Mouse (Mus musculus) spleen, postnatal 4 days (tissue): Measurements from ENCODE around the gene Ptpra.
A peak's percentile ranks its signal among the peaks of the same experiment; 100 is the strongest.

Experiments
- DNase-seq, 2 experiments: peaks; one replicate each; pipeline ENCODE4 v3.0.0; 2022; ENCODE audit warnings: low spot score in 2 of 2

Gene Ptpra

DNA sequence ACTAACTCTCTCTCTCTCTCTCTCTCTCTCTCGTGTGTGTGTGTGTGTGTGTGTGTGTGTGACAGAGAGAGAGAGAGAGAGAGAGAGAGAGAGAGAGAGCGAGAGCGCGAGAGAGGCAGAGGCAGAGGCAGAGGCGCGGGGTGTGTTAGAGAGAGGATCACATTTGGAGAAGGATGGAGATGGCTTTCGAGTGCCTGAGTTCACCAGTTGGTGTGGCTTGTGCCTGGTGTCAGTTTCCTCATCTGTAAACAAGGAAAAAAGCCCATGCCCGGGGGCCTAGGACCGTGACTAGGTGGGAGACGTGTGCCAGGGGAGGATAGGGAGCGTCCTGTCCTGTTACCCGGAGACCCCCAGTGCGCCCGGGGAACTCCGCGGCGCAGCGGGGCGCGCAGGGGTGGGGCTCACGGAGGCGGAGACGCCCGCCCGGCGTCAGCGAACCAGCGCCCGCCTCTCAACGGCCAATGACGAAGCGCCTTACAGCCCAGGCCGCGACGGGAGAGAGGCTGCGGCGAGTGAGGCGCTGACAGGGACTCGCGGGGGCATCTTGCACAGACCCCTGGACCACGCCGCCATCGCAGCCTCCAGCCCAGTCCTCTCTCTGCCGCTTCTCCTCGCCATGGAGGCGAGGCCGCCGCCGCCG is at the start of gene Ptpra:
Gene Ptpra, plus strand, starts transcription at position 485 of the 640 bp plus-strand sequence.
- peak; percentile 91 to 96 for DNase-seq

GRCm38 (mm10) chr2:130401891-130402290 is 48.2 kb upstream of the Ptpra start:
- no peak for DNase-seq

DNA sequence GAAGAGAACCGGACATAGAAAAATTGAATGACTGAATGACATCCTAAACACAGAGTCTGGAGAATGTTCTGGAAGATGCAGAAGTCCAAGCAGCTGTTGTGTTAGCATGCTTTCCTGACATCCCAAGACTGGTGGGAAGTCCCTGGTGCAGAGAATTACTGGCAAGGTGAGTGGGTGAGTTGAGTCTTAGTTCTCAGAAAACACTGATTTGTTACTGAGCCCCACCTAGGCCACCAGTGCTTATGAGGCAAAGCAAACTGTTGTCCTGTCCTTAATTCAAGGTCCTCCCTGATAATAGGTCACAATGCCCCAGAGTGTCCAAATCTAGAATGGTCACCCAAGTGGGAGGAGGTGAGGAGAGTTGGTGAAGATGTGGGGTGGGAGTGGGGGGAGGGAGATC is 45.1 kb upstream of the Ptpra start, which contains the start of the genes Gm28372 and 1700020A23Rik:
Gene Gm28372, plus strand, starts transcription at position 301 of the 400 bp plus-strand sequence.
Gene 1700020A23Rik, plus strand, starts transcription at position 321 of the 400 bp plus-strand sequence.
- DNase-seq = no peak

DNA sequence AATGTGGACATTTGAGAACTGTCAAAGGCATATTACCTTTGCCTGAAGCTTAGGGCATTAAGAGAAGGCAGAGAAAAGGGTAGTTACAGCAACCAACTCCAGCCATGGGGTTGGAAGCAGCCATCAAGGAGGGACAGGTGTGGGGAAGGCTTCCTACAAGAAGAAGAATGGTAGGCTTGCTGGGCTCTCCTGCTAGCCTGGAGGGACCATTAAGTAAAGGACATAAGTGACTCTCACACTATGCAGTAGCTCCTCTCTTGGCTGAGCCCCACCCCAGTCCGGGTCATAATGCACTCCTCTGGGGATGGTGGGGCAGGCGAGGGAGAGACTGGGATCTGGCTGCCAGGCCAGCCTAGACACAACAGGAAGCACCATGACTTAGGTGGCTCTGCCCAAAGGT is 43.9 kb upstream of the Ptpra start, which contains the start of gene Tmem239:
Gene Tmem239, plus strand, starts transcription at position 301 of the 400 bp plus-strand sequence.
- no peak for DNase-seq

GRCm38 (mm10) chr2:130408194-130408593 is 41.9 kb upstream of the Ptpra start:
- DNase-seq = no peak

- DNase-seq = peak; percentile 64 to 90
Measured at GRCm38 (mm10) chr2:130411558-130412495, 38.3 kb upstream of the Ptpra start.

GRCm38 (mm10) chr2:130412775-130413174 is 37.3 kb upstream of the Ptpra start:
- no peak for DNase-seq

GRCm38 (mm10) chr2:130414094-130414856 is 35.8 kb upstream of the Ptpra start:
- no peak for DNase-seq

DNA sequence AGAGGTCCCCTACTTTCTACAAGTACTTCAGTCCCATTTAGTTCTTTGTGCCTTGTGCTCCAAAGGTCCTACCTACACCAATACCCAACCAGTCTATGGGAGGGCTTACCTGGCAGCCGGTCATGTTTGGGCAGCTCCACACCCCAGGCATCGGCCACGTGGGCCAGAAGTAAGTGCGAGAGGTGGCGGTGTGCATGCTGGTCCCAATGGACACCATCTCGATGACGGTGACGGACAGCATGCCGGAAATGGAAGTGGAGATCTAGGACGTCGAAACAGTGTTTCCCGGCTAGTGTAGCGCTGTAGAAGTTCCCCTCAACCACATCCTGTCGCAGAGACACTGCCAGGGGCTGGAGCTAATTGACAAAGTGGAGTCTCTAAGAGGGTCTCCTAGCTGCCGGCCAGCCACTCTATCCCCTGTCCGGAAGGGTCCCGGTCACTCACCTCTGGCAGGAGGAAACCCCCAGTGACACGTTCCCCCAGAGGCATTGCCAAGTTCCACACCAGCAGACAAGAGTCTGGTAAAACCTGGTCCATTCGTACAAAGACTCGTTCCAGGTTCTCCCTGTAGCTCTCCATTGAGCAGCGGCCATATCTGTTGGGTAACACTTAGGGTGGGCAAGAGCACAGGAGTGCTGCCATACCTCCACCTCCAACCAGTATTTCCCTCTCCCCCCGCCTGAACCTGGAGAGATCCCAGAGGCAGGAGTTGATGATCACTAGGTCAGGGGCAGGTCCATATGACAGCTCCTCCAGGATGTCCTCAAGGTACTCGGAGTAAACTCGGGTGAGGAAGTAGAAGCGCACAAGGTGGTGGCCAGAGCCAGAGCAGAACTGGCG is 28.1 kb upstream of the Ptpra start:
- no peak for DNase-seq

- peak; percentile 76 to 89 for DNase-seq
Measured at GRCm38 (mm10) chr2:130423397-130424125, 26.5 kb upstream of the Ptpra start.

- peak; percentile 89 to 94 for DNase-seq
Measured at GRCm38 (mm10) chr2:130424126-130424853, 25.8 kb upstream of the Ptpra start, which contains the start of the genes Vps16 and Pced1a. Gene Vps16, plus strand, starts transcription at chr2:130424339. Gene Pced1a, minus strand, starts transcription at chr2:130424701.

DNA sequence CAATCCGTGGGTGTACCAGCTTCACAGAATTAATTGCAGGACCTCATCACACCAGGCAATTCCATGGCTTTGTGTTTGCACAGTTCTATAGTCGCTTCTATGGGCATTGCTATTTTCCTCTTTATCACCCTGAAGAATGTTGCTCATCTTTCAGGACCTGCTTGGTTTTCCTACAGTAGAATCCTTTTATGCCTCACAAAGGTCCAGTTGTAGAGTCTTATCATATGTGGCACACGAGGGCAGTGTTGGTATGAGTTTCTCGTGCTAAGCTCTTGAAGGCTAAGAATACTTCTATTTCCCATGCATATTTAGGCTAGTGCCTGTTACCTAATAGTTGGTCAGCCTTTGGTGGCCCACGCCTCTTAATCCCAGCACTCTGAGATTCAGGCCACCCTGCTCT is 25.0 kb upstream of the Ptpra start:
- no peak for DNase-seq

- no peak for DNase-seq
Measured at GRCm38 (mm10) chr2:130429851-130430250, 20.2 kb upstream of the Ptpra start.

DNA sequence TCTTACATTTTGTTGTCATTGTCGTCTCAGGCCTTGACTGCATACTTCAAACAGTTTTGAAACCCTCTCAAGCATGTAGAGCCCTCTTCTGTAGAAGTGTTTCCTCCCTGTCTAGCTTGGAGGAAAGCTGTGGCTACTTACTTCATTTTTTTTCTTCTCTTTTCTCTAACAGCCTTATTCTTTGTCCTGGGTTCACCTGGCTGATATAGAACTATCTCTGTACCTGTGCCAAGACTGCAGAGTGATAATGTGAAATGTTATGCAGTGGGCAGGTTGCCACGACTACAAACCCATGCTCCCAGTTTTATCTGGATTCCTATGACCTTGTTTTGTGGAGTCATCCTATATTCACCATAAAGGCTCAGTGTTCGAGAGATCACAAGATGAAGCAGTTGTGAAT is 19.6 kb upstream of the Ptpra start:
- no peak for DNase-seq

GRCm38 (mm10) chr2:130432157-130432556 is 17.9 kb upstream of the Ptpra start:
- no peak for DNase-seq

DNA sequence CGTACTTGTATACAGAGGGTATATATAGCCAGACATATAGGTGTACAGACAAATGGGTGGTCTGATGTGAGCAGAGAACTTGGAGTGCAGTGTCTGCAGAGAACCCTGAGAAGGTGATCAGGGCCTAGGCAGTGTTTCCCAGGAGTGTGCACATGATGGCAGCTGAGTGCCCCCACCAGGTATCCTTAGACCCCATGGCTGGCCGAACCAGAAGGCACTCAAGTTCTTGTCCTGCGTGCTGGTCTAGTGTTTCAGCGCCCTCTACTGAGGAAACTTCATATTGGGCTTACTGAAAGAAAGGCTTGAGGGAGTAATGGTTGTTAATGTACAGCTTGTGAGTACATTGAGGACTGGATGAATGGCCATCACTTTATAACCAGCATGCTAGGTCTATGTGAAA is 16.9 kb upstream of the Ptpra start:
- peak in 1 of 2 experiments; percentile 51 for DNase-seq

- no peak for DNase-seq
Measured at GRCm38 (mm10) chr2:130436769-130437168, 13.3 kb upstream of the Ptpra start.

DNA sequence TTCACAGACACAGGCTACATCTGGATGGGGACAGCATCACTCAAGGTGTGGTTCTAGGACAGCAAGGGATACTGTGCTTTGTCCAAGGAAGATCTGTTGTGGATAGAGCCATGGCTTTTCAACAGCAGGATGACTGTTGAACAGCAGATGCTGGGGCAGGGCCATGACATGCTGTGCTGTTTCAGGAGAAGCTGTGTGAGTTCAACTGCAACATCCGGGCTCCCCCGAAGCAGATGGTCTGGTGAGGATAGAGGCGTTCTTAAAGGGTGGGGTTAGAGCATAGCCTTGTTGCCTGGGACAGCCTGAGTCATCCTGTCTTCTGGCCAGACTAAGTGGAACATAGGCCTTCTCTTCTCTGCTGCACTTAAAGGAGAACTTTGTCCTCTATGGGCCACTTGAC is 11.2 kb upstream of the Ptpra start:
- no peak for DNase-seq

GRCm38 (mm10) chr2:130439840-130440480 is 10.1 kb upstream of the Ptpra start:
- DNase-seq = no peak
